Mouse (Mus musculus): ENCODE results near the gene Ankrd11.

The Ankrd11 gene

DNA sequence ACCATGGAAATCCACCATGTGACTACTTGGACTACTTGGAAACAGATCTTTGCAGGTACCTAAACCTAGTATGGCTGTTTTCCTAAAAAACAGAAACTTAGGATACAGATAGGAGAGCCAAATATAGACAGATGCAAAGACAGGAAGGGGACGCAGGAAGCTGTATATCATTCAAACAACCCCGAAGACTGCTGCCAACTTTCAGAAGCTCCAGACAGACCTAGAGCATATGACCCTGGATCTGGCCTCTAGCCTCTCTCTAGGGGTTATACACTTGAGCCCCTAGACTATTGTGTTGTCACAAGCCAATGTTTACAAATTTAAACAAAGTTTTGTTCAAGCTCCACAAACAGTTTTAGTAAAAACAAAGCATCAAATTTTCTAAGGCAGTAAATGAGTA, 80.6 kb downstream of the Ankrd11 start:
- DNase-seq (ENCODE audit: low spot score), result no peak

DNA sequence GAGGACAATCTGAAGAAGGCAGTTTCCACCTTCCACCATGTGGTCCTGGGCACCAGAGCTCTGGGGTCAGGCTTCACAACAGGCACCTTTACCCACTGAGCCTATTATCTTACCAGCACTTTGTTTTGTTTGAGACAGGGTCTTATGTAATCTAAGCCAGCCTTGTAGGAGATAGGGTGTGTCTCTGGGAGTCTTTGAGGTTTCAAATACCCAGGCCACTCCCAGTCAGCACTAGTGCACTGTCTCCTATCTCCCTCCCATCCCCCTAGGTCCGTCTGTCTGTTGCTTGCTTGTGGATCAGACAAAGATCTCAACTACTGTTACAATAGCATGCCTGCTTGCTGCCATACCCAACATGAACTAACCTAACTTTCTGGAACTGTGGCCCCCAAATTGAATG, 81.1 kb downstream of the Ankrd11 start:
- no peak for DNase-seq (ENCODE audit: low spot score)

DNA sequence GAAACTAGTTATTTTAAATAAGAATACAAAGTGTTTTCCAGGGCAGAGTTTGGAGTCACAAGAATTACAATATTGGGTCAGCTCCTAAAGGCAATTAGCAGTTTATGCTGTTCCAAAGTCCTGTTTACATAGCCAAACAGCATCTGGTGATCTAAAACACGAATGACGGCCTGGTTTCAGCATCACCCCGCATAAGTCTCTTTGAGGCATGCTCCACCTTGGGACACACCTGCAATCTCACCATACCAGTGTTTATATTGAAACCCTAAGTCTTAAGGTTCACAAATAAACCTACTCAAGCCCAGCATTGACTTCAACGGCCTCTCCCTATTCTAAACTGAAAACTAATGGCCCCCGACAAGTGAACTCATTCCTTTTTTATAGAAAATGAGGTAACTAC, 81.8 kb downstream of the Ankrd11 start:
- no peak for DNase-seq (ENCODE audit: low spot score)

DNA sequence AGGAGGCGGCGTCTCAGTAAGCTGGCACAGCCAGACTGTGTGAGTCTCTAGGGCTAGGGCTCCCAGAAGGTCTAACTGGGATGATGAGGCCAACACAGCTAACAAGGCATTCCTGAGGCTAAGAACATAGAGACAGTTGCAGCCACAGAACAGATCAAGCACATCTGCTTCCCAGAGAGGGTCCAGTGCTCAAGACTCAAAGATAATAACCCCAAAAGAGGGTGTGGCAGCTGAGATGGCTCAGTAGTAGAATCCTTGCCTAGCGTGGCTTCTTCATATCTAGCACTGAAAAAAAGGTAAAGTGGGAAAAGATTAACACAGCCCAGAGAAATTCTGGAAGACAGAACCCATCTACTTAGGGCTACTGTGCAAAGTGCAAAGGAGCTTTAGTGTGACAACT, 86.1 kb downstream of the Ankrd11 start:
- no peak for DNase-seq (ENCODE audit: low spot score)

DNA sequence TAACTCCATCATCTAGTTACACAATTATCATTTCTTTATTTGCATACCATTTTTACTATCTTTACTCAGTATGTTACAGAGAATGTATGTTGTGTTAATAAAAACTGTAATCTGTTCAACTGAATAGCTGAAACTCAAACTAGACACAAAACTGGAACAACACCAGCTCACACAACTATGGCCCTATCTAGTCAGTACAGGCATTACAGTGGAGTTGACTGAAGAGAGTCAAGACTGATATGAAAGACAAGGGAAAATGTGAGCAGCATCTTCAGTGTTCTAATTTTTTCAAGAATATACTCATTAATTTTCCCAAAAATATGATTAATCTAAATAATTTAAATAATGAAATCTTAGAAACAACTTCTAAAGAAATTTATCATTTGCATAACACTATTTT, 86.9 kb downstream of the Ankrd11 start:
- DNase-seq (ENCODE audit: low spot score), result no peak

DNA sequence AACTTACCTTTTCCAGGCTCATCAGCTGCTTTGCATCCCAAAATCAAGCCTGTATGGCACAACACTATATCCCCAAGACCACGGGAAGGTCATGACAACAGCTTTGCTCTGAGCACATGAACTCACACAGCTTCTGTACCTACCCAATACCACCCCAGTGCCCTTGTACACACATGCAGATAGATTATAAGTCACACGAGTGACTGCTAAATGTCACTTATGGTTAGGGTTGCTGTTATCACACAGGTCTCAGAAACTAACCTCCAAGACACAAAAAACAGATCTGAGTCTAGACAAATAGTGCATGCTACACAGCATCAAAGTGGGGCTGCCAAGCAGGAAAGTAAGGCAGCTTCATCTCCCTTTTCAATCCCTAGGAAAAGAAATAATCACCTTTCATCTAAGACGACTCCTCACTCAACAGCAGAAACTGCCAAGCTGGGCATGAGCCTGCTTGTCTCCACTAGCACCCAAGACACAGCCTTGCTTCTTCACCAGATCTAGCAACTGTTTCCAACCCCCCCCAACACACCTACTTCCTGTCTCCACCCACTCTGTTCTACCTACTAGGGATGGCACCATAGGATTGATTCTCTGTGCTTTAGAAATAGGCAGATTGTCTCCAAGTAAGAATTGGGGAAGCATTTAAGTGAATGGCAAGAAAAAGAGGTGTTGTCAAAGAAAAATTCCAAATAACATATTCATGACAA, 87.8 kb downstream of the Ankrd11 start:
- no peak for DNase-seq (ENCODE audit: low spot score)

DNA sequence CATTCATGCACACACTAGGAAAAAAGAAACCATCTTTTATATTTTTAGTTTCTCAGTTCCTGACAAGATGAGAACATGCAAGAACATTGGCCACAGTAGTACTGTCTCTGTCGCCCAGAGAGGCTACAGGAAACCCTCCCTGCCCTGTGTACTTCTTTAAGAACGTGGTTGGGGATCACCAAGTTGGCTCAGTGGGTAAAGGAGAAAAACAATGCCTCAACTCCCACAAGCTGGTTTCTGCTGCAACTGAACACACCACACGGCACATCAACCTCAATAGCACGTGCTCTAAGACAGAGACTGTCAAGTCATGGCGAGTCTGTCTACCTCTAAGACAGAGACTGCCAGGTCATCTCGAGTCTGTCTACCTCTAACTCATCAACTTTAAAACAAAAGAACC, 89.0 kb downstream of the Ankrd11 start:
- no peak for DNase-seq (ENCODE audit: low spot score)

DNA sequence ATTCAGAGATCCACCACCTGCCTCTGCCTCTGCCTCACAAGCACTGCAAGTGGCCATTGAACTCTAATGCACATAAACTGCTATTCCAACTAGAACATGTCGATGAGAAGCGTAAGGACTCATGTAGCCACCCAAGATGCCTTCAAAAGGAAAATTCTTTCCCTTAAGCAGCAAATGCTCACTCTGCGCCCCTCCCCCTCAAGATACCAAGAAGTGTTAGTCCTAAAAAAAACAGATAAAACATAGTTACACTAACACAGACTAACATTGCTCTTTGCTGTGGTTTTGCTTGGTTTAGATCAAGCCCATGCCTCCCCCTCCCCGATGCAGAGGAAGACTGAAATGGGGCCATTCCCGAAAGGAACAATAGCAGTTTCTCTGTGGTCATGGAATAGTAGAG, 90.6 kb downstream of the Ankrd11 start:
- DNase-seq (ENCODE audit: low spot score), result no peak

DNA sequence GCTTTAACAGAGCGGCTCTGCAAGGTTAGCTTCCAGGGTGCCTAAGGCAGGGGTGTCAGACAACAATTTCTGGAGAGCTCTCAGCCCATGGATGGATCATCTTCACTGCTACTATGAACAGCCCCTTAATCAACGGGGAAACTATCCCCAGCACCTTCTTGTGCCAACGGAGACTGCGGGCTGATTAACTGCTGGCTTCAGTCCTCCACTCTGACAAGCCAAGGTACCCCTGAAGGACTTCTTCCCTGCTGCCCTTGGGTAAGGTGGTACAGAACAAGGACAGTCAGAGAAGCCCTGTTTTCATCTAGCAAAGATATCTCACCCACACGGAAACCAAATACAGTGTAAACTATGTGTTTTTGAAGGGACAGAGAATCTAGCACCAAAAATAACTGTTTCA, 92.4 kb downstream of the Ankrd11 start:
- no peak for DNase-seq (ENCODE audit: low spot score)

DNA sequence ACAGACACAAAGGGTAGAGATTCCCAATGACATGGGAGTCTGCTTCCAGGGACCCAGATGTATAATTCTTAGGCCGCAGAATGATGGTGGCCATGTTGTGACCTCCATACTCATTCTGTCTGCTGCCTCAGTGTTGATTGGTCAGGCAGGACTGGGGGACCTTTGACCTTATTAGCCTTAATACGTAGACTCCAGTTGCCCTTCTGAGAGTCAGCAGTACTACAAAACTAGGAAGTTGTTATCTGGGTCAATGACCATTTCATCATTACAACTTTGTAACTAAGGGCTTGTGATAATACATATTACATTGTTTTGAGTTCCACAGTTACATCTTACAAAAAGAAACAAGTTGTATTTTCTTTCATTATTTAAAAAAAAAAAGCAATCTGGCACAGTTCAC, 96.3 kb downstream of the Ankrd11 start:
- no peak for DNase-seq (ENCODE audit: low spot score)

DNA sequence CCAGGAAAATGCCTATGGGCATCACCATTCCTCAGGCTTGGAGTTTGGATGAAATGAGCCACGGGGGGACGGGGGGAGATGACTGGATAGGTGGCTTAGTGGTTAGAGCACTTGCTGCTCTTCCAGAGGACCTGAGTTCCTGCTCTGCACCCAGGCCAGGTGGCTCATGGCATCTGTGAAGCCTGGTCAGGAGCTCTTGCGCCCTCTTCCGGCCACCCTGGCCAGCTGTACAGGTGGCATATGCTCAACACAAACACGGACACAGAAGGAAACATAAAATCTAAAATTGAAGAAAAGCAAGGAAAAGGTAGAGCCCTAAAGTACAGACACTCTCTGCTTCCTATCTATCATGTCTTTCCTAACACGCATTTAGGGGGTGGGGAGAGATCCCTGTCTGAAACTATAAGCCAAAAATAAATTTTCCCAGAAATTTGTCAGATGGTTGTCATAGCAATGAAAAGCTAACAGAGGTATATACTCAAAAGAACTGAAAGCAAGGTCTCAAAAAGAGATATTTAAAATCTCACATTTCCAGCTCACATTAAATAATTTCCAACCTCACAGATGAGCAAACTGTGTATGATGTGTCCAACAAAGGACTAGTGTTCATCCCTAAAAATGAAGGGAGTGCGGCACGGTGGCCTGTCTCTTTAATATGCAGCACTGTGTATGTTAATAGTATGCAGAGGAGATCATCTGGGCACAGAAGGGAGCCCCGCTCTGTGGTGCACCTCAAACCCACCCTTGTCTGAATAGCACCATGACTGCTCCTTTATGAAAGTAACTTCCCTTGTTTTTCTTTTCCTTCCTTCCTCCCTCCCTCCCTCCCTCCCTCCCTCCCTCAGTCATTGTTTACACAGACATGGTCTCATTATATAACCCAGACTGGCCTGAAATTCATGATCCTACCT, 99.0 kb downstream of the Ankrd11 start:
- no peak for DNase-seq (ENCODE audit: low spot score)

DNA sequence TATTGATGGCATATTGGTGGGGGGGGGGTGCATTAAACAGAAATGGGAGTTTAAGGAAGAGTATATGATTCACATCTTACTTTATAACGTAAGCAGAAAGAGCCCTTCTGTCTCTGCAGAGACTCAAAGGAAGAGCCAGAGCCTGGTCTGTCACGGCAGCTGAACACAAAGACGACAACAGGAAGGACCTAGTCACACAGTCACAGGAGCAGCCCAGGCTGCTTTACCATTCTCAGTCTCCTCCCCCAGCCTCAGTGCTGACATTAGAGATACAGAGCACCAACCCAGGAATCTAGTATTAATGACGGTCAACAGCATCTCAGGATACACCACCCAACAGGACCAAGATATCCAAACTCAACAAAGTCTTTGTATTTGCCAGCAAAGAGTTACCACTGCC, 103.5 kb downstream of the Ankrd11 start:
- DNase-seq (ENCODE audit: low spot score), result no peak

DNA sequence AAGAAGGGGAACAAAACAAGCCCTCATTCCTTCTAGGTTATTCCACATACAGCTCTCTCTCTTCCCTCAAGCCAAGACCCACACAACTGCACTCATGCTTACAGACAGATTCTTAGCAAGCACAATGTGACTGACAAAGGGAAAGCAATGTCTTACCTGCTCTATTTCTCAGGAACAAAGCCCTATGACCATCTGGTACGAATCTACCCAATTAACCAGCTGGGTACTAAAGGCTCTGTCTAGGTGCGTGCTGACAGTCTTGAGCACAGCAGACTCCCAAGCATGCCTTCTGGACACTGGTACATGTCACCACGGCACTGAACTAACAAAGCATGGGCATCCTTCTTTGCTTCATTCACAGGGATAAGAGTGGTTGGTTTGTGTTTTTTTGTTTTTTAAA, 103.9 kb downstream of the Ankrd11 start:
- no peak for DNase-seq (ENCODE audit: low spot score)

DNA sequence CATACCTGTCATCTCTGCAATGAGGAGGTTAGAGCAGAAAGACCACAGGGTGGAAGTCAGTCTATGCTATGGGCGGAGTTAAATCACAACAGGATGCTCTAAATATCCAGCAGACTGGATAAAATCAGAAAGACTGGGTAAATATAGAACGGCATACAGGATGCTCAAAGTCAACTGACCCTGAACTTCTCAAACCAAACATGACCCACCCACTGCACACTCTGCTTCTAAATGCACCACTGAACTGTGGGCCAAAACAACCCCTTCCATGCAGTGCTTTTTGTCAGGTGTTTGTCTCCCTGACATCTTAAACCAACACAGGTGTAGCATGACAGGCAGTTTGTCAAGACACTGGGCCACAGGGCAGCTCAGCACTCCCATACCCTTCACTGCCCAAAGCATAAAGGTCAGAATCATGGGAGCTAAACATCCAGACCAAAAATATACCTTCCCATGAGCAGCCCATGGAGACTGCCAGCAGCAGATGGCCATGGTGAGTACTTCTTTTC, 104.5 kb downstream of the Ankrd11 start:
- no peak for DNase-seq (ENCODE audit: low spot score)

DNA sequence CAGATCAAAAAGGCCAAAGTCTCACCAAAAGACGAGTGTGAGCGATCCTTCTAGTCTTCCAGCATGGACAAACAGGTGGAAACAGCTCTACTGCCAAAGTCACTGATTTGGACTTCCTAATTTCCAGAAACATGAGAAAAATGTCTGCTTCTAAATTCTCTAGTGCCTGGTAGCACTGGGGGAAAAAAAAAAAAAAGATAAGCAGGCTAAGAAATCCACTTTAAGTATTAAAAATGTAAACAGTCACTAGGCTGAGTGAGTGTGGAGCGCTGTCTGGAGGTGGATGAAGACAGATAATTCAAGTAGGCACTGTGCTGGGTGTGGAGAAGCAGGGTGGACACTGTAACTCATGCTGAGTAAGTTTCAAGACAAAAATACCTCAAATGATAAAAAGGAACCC, 106.2 kb downstream of the Ankrd11 start:
- DNase-seq (ENCODE audit: low spot score), result no peak

DNA sequence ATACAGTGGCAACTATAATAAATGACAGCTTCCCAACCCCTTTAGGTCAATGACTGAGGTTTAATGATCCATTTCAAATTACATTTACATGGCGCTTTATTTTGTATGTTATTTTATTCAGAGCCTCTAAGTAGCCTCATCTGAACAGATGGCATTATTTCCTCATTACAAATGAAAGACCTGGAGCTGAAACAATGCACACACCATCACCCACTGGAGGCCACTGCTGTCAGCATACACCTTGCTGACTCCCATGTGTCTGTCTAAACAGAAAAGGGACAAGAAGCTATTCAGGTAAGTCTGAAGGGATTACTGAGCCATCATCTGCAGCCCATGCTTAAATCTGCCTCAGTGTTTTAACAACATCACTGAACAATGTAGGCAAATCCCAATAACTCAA, 107.0 kb downstream of the Ankrd11 start:
- no peak for DNase-seq (ENCODE audit: low spot score)

DNA sequence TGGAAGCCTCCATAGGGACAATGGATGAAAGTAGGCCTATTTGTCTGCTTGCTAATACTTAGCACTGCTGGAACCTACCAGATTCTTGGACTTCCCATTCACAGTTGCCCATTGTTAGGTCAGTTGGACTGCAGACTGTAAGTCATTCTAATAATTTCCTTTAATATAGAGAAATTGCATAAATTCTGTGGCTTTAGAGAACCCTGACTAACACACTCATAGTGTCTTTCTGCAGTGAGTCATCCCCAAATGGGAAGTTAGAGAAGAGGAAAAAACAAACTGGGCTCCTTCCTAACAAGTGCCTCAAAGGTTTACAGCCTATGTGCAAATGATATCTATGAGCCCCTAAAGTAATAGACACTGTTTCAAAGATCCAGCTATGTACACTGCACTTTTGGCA, 108.1 kb downstream of the Ankrd11 start:
- DNase-seq (ENCODE audit: low spot score), result no peak

DNA sequence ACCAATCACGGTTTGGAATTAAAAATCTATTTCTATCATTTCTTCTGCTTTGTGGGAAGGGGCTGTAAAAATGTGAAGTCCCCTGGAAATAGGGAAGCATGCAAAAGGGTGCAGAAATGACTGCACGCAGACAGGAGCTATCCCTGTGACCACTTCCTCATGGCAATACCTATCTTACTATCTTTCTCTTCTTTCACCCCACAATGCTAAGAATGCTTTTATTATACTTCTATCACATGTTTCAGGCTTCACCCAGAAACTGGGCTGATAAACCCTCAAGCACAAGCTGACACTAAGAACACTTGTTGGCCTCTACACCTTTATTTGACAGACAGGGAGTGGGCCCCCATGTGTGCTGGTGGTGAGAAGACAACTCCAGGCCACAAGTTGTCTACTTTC, 109.5 kb downstream of the Ankrd11 start:
- DNase-seq (ENCODE audit: low spot score), result no peak

DNA sequence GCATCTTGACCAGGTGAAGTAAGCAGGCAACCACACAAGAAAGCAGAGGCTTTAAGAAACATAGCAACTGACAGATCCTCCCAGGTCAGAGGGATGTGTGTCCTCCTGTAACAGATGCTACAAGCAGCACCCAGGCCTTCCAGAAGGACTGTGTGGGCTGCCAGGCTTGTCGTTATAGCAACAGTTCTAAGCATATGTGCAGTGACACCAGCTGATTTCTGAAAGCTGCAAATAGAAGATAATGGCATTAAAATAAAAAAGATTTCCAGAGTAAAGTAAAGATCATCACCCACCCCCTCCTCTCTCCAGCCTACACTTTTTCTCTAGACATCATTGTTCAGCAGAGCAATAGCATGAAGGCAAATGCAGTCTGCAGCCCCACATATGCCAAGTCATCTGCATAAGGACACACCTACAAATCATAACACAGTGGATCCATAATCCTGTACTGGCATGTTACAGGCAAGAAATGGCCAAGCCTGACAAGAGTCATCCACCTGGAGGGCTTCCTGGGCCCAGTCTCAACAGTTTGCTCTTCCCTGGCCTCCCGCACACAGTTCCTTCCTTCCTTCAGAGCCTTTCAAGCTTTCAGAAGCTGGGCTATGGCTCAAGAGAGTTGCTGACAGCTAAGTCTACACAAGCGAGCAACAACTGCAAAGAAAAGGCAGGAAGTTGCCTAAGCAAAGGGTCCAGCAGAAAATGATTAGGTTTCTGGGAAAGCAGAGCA, 110.1 kb downstream of the Ankrd11 start:
- no peak for DNase-seq (ENCODE audit: low spot score)

DNA sequence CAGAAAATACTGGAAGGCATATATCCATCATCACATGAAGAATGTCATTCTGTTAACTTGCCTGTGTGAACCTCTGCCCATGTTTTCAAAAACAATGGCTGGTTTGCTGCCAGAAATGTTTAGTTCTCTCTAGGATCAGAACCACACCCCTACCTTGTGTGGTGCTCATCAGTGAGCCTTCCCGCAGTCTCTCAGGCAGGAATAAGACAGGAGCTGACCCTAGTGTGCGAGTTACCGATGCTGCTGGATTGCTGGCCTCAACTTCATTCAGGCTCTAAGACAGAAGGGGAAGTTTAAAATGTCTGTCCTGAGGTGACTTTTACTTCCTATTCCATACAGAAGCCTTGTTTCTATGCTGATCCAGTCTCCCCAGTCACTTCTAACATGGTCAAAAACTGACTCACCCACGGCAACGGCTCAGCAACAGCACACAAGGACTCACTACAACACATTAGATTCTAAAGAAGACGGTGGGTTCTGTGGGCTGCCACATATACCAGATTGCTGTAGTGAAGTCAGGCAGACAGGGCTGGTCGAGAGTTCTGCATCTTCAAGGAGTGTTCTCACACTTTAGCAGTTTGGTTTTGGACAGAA, 113.3 kb downstream of the Ankrd11 start:
- no peak for DNase-seq (ENCODE audit: low spot score)

DNA sequence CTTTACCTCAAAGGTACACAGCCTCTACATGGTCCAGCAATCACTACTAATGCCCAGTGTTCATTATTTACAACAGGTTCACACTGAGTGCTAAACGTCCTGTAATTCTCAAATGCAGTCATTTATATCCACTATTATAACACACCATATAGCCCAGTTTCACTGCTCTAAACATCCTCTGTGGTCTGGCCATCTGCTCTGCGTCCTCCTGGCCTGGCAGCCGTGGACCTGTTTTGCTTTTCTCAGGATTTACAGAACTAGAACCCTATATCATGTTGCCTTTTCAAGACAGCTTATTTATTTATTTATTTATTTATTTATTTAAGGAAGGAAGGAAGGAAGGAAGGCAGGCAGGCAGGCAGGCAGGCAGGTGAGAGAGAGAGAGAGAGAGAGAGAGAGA, 114.2 kb downstream of the Ankrd11 start:
- DNase-seq (ENCODE audit: low spot score), result no peak

DNA sequence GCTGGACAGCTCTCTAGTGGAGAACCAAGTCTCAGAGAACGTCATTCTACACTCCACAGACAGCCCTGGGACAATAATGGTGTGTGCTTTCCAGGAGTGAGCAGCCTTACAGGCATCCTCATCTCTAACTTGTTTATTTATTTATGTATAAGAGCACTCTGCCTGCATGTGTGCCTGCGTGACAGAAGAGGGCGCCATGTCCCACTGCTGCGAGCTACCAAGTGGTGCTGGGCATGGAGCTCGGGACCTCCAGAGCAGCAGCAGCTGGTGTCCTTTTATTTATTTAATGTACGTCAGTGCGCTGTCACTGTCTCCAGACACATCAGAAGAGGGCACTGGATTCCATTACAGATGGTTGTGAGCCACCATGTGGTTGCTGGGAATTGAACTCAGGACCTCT, 115.3 kb downstream of the Ankrd11 start:
- DNase-seq (ENCODE audit: low spot score), result no peak
